Mouse (Mus musculus): ENCODE results near the gene Gm10486. TPM values are rescaled to one million over a fixed set of nuclear protein-coding genes. Genes with fewer than 3 reads are reported as not detected.

Gene Gm10486
- not detected for polyA plus RNA-seq (2015; fragmentation: Illumina TruSeq; extraction: RNeasy Lipid Tissue Mini Kit (QIAGEN cat#74804); ENCODE audit: insufficient read depth, low replicate concordance)

GRCm38 (mm10) chrX:35067084-35067483 lies at the start of gene Gm10486:
Gene Gm10486, plus strand, starts transcription at chrX:35067384.

